ENCODE assay signal across 8 mouse cellular contexts in genomic region chr1:75478497-75478896, GRCm38 (mm10). TPM values are rescaled to one million over a fixed set of nuclear protein-coding genes. Genes with fewer than 3 reads are reported as not detected.
A peak's percentile ranks its signal among the peaks of the same experiment; 100 is the strongest.
DNase-seq lines count a peak whose midpoint lies in the region; ATAC-seq and TF ChIP-seq lines count a peak whose summit lies in the region.

No protein-coding gene starts in this region.

- peaks cover 7% of the 10 kb centered on the region; the same call in 1 of the 2 replicates for H3K4me1 ChIP-seq in heart, postnatal 0 days (ENCODE audit: control insufficient read depth, insufficient read depth)
- peaks cover 16% of the 10 kb centered on the region for H3K4me1 ChIP-seq in limb, embryonic 11.5 days (ENCODE audit: control insufficient read depth, insufficient read depth, low read length)
- H3K4me1 ChIP-seq in midbrain, embryonic 13.5 days (replicated peaks), result peaks cover 59% of the 10 kb centered on the region

- peak; percentile 6; the same call in 1 of the 2 replicates for ATAC-seq in heart, postnatal 0 days (ENCODE audit: insufficient read depth, low read depth)
- 0 out of 2 replicates have a peak, but pooled peaks have one; percentile 3 for ATAC-seq in limb, embryonic 11.5 days (ENCODE audit: insufficient number of reproducible peaks, low FRiP score, low TSS enrichment, low read depth)
- no peak for ATAC-seq in midbrain, embryonic 13.5 days
- ATAC-seq in frontal cortex, adult (ENCODE audit: low TSS enrichment), result no peak

- H3K36me3 ChIP-seq in heart, postnatal 0 days (replicated peaks; ENCODE audit: control insufficient read depth, insufficient read depth, low read length), result peaks cover 24% of the 10 kb centered on the region
- peaks cover 7% of the 10 kb centered on the region for H3K36me3 ChIP-seq in limb, embryonic 11.5 days (ENCODE audit: control insufficient read depth, insufficient read depth, low read length)
- H3K36me3 ChIP-seq in midbrain, embryonic 13.5 days, result peaks cover 46% of the 10 kb centered on the region

- H3K9ac ChIP-seq in heart, postnatal 0 days (replicated peaks; ENCODE audit: low read depth, low read length), result peak overlapping the region; percentile 67
- H3K9ac ChIP-seq in limb, embryonic 11.5 days (ENCODE audit: low read length), result peak overlapping the region; percentile 68
- peak overlapping the region; percentile 93 for H3K9ac ChIP-seq in midbrain, embryonic 13.5 days (replicated peaks)

- peak overlapping the region; percentile 93 for H3K4me2 ChIP-seq in heart, postnatal 0 days (ENCODE audit: low read depth, low read length)
- H3K4me2 ChIP-seq in limb, embryonic 11.5 days (ENCODE audit: low read depth, severe bottlenecking), result peak overlapping the region; percentile 93
- peak overlapping the region; percentile 88 for H3K4me2 ChIP-seq in midbrain, embryonic 13.5 days (replicated peaks)

- TF ChIP-seq EP300 in heart, postnatal 0 days (IDR thresholded peaks at IDR 0.05; ENCODE audit: low read depth), result no peak

- peak overlapping the region; percentile 85 for H3K27ac ChIP-seq in heart, postnatal 0 days (ENCODE audit: low read depth)
- no peak overlapping the region; the same call in 1 of the 2 replicates for H3K27ac ChIP-seq in limb, embryonic 11.5 days (replicated peaks; ENCODE audit: low read depth, low read length)
- H3K27ac ChIP-seq in midbrain, embryonic 13.5 days, result peak overlapping the region; percentile 90

- WGBS in heart, postnatal 0 days, result 1% methylated on average over 19 of the region's 25 CpGs
- WGBS in limb, embryonic 11.5 days, result under 1% methylated on average over 21 of the region's 25 CpGs
- WGBS in midbrain, embryonic 13.5 days, result 0% methylated on average over 13 of the region's 25 CpGs

- H3K9me3 ChIP-seq in heart, postnatal 0 days (replicated peaks; ENCODE audit: control insufficient read depth, low read length), result no peaks in the 10 kb centered on the region
- no peaks in the 10 kb centered on the region for H3K9me3 ChIP-seq in limb, embryonic 11.5 days (ENCODE audit: control insufficient read depth, low read length)
- H3K9me3 ChIP-seq in midbrain, embryonic 13.5 days, result no peaks in the 10 kb centered on the region

- DNase-seq in gastrocnemius, postnatal 14 days, result peak; percentile 61
- DNase-seq in gastrocnemius, adult 8-10 months (ENCODE audit: low spot score in 2 of 2), result no peak
- peak; percentile 38 for DNase-seq in brain, adult 2 months (ENCODE audit: low read depth, low spot score)
- DNase-seq in heart, postnatal 0 days (ENCODE audit: low spot score), result peak; percentile 29
- DNase-seq in limb, embryonic 11.5 days (ENCODE audit: low spot score), result peak; percentile 43
- DNase-seq in frontal cortex, postnatal 10 days (ENCODE audit: low spot score in 2 of 2), result no peak

- no peak for TF ChIP-seq CTCF in heart, postnatal 0 days (IDR thresholded peaks at IDR 0.05; ENCODE audit: low read depth)

- intact Hi-C loops in gastrocnemius, postnatal 14 days (cut with DNase I; ENCODE audit: low total_unique reads), result loop anchor here (5.0 kb wide), 1 partner anchor 119 kb away; no protein-coding TSS in a partner anchor

- peaks cover 58% of the 10 kb centered on the region for H3K27me3 ChIP-seq in heart, postnatal 0 days (ENCODE audit: control insufficient read depth, insufficient read depth, low read length)
- H3K27me3 ChIP-seq in limb, embryonic 11.5 days (ENCODE audit: control insufficient read depth, insufficient read depth, low read length), result peaks cover 33% of the 10 kb centered on the region
- peaks cover 24% of the 10 kb centered on the region for H3K27me3 ChIP-seq in midbrain, embryonic 13.5 days

- H3K4me3 ChIP-seq in heart, postnatal 0 days (ENCODE audit: low read depth, low read length), result peak overlapping the region; percentile 76
- peak overlapping the region; percentile 85 for H3K4me3 ChIP-seq in limb, embryonic 11.5 days (ENCODE audit: low read depth, low read length)
- H3K4me3 ChIP-seq in midbrain, embryonic 13.5 days (replicated peaks), result peak overlapping the region; percentile 85

RNA-seq across cellular contexts. Expression of gene Chpf, which starts 0.6 kb away (rescaled TPM):
- total RNA-seq in gastrocnemius, postnatal 14 days (2021), result 10 to 100 TPM; 14.9 to 20.7 TPM
- total RNA-seq in gastrocnemius, adult 8-10 months (2022), result 1 to 10 TPM; 2.0 to 3.5 (median 2.5) TPM
- 47.7 and 53.3 TPM in 2 replicates for total RNA-seq in heart, postnatal 0 days (2014; rRNA removed; ENCODE audit: low replicate concordance)
- polyA plus RNA-seq in heart, postnatal 0 days (2015; fragmentation: Nextera tagmentation; extraction: Ambion mirVana), result 19.1 and 19.3 TPM in 2 replicates
- 14.2 and 16.1 TPM in 2 replicates for polyA plus RNA-seq in limb, embryonic 11.5 days (2014; fragmentation: Nextera tagmentation; extraction: Ambion mirVana)
- 25.1 and 28.7 TPM in 2 replicates for polyA plus RNA-seq in midbrain, embryonic 13.5 days (2015; fragmentation: Nextera tagmentation; extraction: Ambion mirVana)

RNA-seq across cellular contexts. Expression of gene Tmem198, which starts 0.8 kb away (rescaled TPM):
- under 1 TPM; 0.09 to 0.25 TPM for total RNA-seq in gastrocnemius, postnatal 14 days (2021)
- total RNA-seq in gastrocnemius, adult 8-10 months (2022), result not detected
- total RNA-seq in heart, postnatal 0 days (2014; rRNA removed; ENCODE audit: low replicate concordance), result not detected in 2 replicates
- 0.61 and 0.81 TPM in 2 replicates for polyA plus RNA-seq in heart, postnatal 0 days (2015; fragmentation: Nextera tagmentation; extraction: Ambion mirVana)
- 0.17 and 0.18 TPM in 2 replicates for polyA plus RNA-seq in limb, embryonic 11.5 days (2014; fragmentation: Nextera tagmentation; extraction: Ambion mirVana)
- 46.1 and 47.3 TPM in 2 replicates for polyA plus RNA-seq in midbrain, embryonic 13.5 days (2015; fragmentation: Nextera tagmentation; extraction: Ambion mirVana)

RNA-seq across cellular contexts. Expression of gene Obsl1, which starts 27.8 kb away (rescaled TPM):
- 10 to 100 TPM; 65.6 to 69.5 TPM for total RNA-seq in gastrocnemius, postnatal 14 days (2021)
- total RNA-seq in gastrocnemius, adult 8-10 months (2022), result 10 to 100 TPM; 22.2 to 38.4 (median 28.3) TPM
- total RNA-seq in heart, postnatal 0 days (2014; rRNA removed; ENCODE audit: low replicate concordance), result 293 and 367 TPM in 2 replicates
- 45.8 and 46.8 TPM in 2 replicates for polyA plus RNA-seq in heart, postnatal 0 days (2015; fragmentation: Nextera tagmentation; extraction: Ambion mirVana)
- polyA plus RNA-seq in limb, embryonic 11.5 days (2014; fragmentation: Nextera tagmentation; extraction: Ambion mirVana), result 67.4 and 72.5 TPM in 2 replicates
- polyA plus RNA-seq in midbrain, embryonic 13.5 days (2015; fragmentation: Nextera tagmentation; extraction: Ambion mirVana), result 18.6 and 25.7 TPM in 2 replicates

RNA-seq across cellular contexts. Expression of gene Asic4, which starts 28.3 kb away (rescaled TPM):
- total RNA-seq in gastrocnemius, postnatal 14 days (2021), result not detected
- not detected for total RNA-seq in gastrocnemius, adult 8-10 months (2022)
- not detected in 2 replicates for total RNA-seq in heart, postnatal 0 days (2014; rRNA removed; ENCODE audit: low replicate concordance)
- 0.04 and 0.07 TPM in 2 replicates for polyA plus RNA-seq in heart, postnatal 0 days (2015; fragmentation: Nextera tagmentation; extraction: Ambion mirVana)
- 0.07 and 0.13 TPM in 2 replicates for polyA plus RNA-seq in limb, embryonic 11.5 days (2014; fragmentation: Nextera tagmentation; extraction: Ambion mirVana)
- 57.3 and 81.6 TPM in 2 replicates for polyA plus RNA-seq in midbrain, embryonic 13.5 days (2015; fragmentation: Nextera tagmentation; extraction: Ambion mirVana)

RNA-seq across cellular contexts. Expression of gene Inha, which starts 28.4 kb away (rescaled TPM):
- total RNA-seq in gastrocnemius, postnatal 14 days (2021), result 1 to 10 TPM; 6.5 to 7.7 TPM
- 1 to 10 TPM in 3 of 4 experiments, under 1 TPM in 1; 0.59 to 2.0 (median 1.5) TPM for total RNA-seq in gastrocnemius, adult 8-10 months (2022)
- 5.7 and 8.2 TPM in 2 replicates for total RNA-seq in heart, postnatal 0 days (2014; rRNA removed; ENCODE audit: low replicate concordance)
- 6.4 and 7.3 TPM in 2 replicates for polyA plus RNA-seq in heart, postnatal 0 days (2015; fragmentation: Nextera tagmentation; extraction: Ambion mirVana)
- polyA plus RNA-seq in limb, embryonic 11.5 days (2014; fragmentation: Nextera tagmentation; extraction: Ambion mirVana), result 1.3 and 2.3 TPM in 2 replicates
- polyA plus RNA-seq in midbrain, embryonic 13.5 days (2015; fragmentation: Nextera tagmentation; extraction: Ambion mirVana), result 8.5 and 12.5 TPM in 2 replicates

Comparison
In these comparisons a context has a peak if more than half of its experiments do, and no peak if none do; other contexts are left out.
1. DNase-seq: peak in gastrocnemius, postnatal 14 days (single experiment), brain, adult 2 months (single experiment), heart, postnatal 0 days (single experiment) and limb, embryonic 11.5 days (single experiment); none in gastrocnemius, adult 8-10 months (0 of 2) and frontal cortex, postnatal 10 days (0 of 2).
2. ATAC-seq: peak in heart, postnatal 0 days (single experiment) and limb, embryonic 11.5 days (single experiment); none in midbrain, embryonic 13.5 days (single experiment) and frontal cortex, adult (single experiment).
3. Peak in every context shown above with its lines, with median percentiles within 50 percentile points of each other: H3K4me2 ChIP-seq, H3K4me3 ChIP-seq and H3K9ac ChIP-seq.